Mouse (Mus musculus) spleen, adult 2 months (tissue): ENCODE measurements at regions not wholly inside any gene's neighbourhood (a gene's known extent, or its start where the extent isn't known, plus 50 kb on each side); places are given as distances from the start of the nearest gene placed in this dataset.

Source experiments
- DNase-seq, 2 experiments: peaks; one replicate each; pipeline versions ENCODE4 v3.0.0 to v3.0.0-alpha.2; 2012 to 2021; ENCODE audit warnings: low spot score in 2 of 2, low read depth in 1 of 2
- H3K27ac ChIP-seq: fragments of 200-500 bp; 2 replicates; pipeline ENCODE4 v1.5.1; 2012; ENCODE audit warnings: low read length, inconsistent platforms; ENCODE audit not compliant: insufficient read depth
- H3K27me3 ChIP-seq: fragments of 200-500 bp; 2 replicates; pipeline ENCODE4 v1.6.1; 2012; ENCODE audit warnings: mild to moderate bottlenecking, moderate library complexity, low read length, inconsistent platforms; ENCODE audit not compliant: control insufficient read depth, insufficient read depth
- H3K36me3 ChIP-seq: fragments of 200-500 bp; 2 replicates; pipeline ENCODE4 v1.6.1; 2012; ENCODE audit warnings: mild to moderate bottlenecking, low read length, inconsistent platforms; ENCODE audit not compliant: control insufficient read depth, insufficient read depth
- H3K4me1 ChIP-seq: fragments of 200-500 bp; 2 replicates; pipeline ENCODE4 v1.6.1; 2011; ENCODE audit warnings: inconsistent platforms; ENCODE audit not compliant: control insufficient read depth, insufficient read depth, insufficient read length
- H3K4me3 ChIP-seq: fragments of 200-500 bp; 2 replicates; pipeline ENCODE4 v1.5.1; 2011; ENCODE audit warnings: mild to moderate bottlenecking, inconsistent platforms; ENCODE audit not compliant: insufficient read depth, insufficient read length; ENCODE audit errors: extremely low read depth
- CTCF ChIP-seq: fragments of 200-500 bp; IDR thresholded peaks from 2 replicates; pipeline ENCODE4 v1.5.1; 2011; ENCODE audit warnings: mild to moderate bottlenecking, inconsistent platforms; ENCODE audit not compliant: insufficient read depth, insufficient read length, insufficient replicate concordance; ENCODE audit errors: extremely low read depth
- POLR2A ChIP-seq: fragments of 200-500 bp; IDR thresholded peaks from 2 replicates; pipeline ENCODE4 v1.6.1; 2011; ENCODE audit warnings: low read depth, low read length, inconsistent platforms
- WGBS: fragments of 180-500 bp; shearing (Covaris S2); methylation state at CpG from one replicate; pipeline ENCODE4 v1.1.7; 2018; 5-methylcytosine and 5-hydroxymethylcytosine counted together

GRCm38 (mm10) chr7:67462591-67462990, 89.9 kb upstream of the Mef2a start:
- H3K36me3 ChIP-seq = no peaks in the 10 kb centered on the region
- H3K27ac ChIP-seq = peak overlapping the region; percentile 12; the same call in 1 of the 2 replicates
- H3K4me1 ChIP-seq = peaks cover 18% of the 10 kb centered on the region
- H3K4me3 ChIP-seq = no peak overlapping the region
- DNase-seq = no peak
- TF ChIP-seq CTCF (no peak), POLR2A (no peak)
- WGBS = 73% methylated on average over 9 of the region's 9 CpGs
- H3K27me3 ChIP-seq = no peaks in the 10 kb centered on the region

GRCm38 (mm10) chr7:67461333-67462255, 88.9 kb upstream of the Mef2a start:
- H3K4me1 ChIP-seq = peaks cover 18% of the 10 kb centered on the region
- H3K27ac ChIP-seq = peak overlapping the region; percentile 52
- H3K4me3 ChIP-seq = no peak overlapping the region
- H3K36me3 ChIP-seq = no peaks in the 10 kb centered on the region
- TF ChIP-seq POLR2A (no peak), CTCF (no peak)
- DNase-seq = peak in 1 of 2 experiments; percentile 51
- no peaks in the 10 kb centered on the region for H3K27me3 ChIP-seq
- WGBS = 22% methylated on average over 11 of the region's 11 CpGs

GRCm38 (mm10) chr7:67459810-67460209, 87.2 kb upstream of the Mef2a start:
- WGBS = 43% methylated on average over 10 of the region's 10 CpGs
- Histone ChIP-seq H3K27me3 (no peaks in the 10 kb centered on the region), H3K4me3 (no peak overlapping the region), H3K36me3 (no peaks in the 10 kb centered on the region), H3K27ac (no peak overlapping the region), H3K4me1 (peaks cover 17% of the 10 kb centered on the region)
- TF ChIP-seq POLR2A (no peak), CTCF (no peak)
- DNase-seq = no peak

GRCm38 (mm10) chr7:67459209-67459608, 86.6 kb upstream of the Mef2a start:
- Histone ChIP-seq H3K27ac (no peak overlapping the region), H3K27me3 (no peaks in the 10 kb centered on the region), H3K4me3 (no peak overlapping the region), H3K36me3 (no peaks in the 10 kb centered on the region), H3K4me1 (peaks cover 12% of the 10 kb centered on the region)
- no peak for TF ChIP-seq POLR2A
- TF ChIP-seq CTCF = no peak
- 92% methylated on average over 9 of the region's 9 CpGs for WGBS
- DNase-seq = no peak

GRCm38 (mm10) chr7:67458640-67459039, 86.0 kb upstream of the Mef2a start:
- TF ChIP-seq POLR2A (no peak), CTCF (no peak)
- WGBS = 70% methylated on average over 4 of the region's 4 CpGs
- DNase-seq = no peak
- no peaks in the 10 kb centered on the region for H3K36me3 ChIP-seq
- H3K27me3 ChIP-seq = no peaks in the 10 kb centered on the region
- no peak overlapping the region for H3K27ac ChIP-seq
- H3K4me1 ChIP-seq = peaks cover 11% of the 10 kb centered on the region
- H3K4me3 ChIP-seq = no peak overlapping the region

GRCm38 (mm10) chr7:67457898-67458297, 85.2 kb upstream of the Mef2a start:
- H3K4me3 ChIP-seq = no peak overlapping the region
- H3K27ac ChIP-seq = no peak overlapping the region
- peaks cover 11% of the 10 kb centered on the region for H3K4me1 ChIP-seq
- TF ChIP-seq CTCF (no peak), POLR2A (no peak)
- 77% methylated on average over 1 of the region's 1 CpGs for WGBS
- no peak for DNase-seq
- H3K27me3 ChIP-seq = no peaks in the 10 kb centered on the region
- H3K36me3 ChIP-seq = no peaks in the 10 kb centered on the region

GRCm38 (mm10) chr7:67456015-67456414, 83.4 kb upstream of the Mef2a start:
- peaks cover 8% of the 10 kb centered on the region; the same call in 1 of the 2 replicates for H3K4me1 ChIP-seq
- no peaks in the 10 kb centered on the region for H3K36me3 ChIP-seq
- H3K27me3 ChIP-seq = no peaks in the 10 kb centered on the region
- H3K27ac ChIP-seq = no peak overlapping the region
- TF ChIP-seq POLR2A = no peak
- TF ChIP-seq CTCF = no peak
- 87% methylated on average over 4 of the region's 4 CpGs for WGBS
- DNase-seq = no peak
- H3K4me3 ChIP-seq = no peak overlapping the region
